Mouse (Mus musculus) midbrain, embryonic 14.5 days (tissue): ENCODE results near the gene Fam209. TPM values are rescaled to one million over a fixed set of nuclear protein-coding genes. Genes with fewer than 3 reads are reported as not detected.

Experiments
- ATAC-seq: fragments of 200-750 bp; cut with Nextera tagmentation; 2 replicates; pipeline ENCODE4 v1.8.0; 2017; ENCODE audit warnings: moderate number of reproducible peaks, moderate library complexity; ENCODE audit not compliant: low FRiP score, low TSS enrichment
- DNase-seq: peaks from one replicate; pipeline ENCODE4 v3.0.0-alpha.2; 2015
- H3K27ac ChIP-seq: fragments of 300-500 bp; sonication (generic); replicated peaks from 2 replicates; pipeline ENCODE4 v1.5.1; 2014; ENCODE audit warnings: mild to moderate bottlenecking, low read depth, low read length, moderate library complexity
- H3K27me3 ChIP-seq: fragments of 300-500 bp; sonication (generic); 2 replicates; pipeline ENCODE4 v1.6.1; 2014; ENCODE audit warnings: low read length, control low read depth, mixed read lengths; ENCODE audit not compliant: control insufficient read depth, insufficient read depth
- H3K36me3 ChIP-seq: fragments of 300-500 bp; sonication (generic); 2 replicates; pipeline ENCODE4 v1.6.1; 2014; ENCODE audit warnings: low read length, control low read depth; ENCODE audit not compliant: control insufficient read depth, insufficient read depth
- H3K4me1 ChIP-seq: fragments of 300-500 bp; sonication (generic); 2 replicates; pipeline ENCODE4 v1.6.1; 2014; ENCODE audit warnings: mild to moderate bottlenecking, antibody characterized with exemption, low read length, control low read depth; ENCODE audit not compliant: control insufficient read depth, insufficient read depth
- H3K4me2 ChIP-seq: fragments of 300-500 bp; sonication (generic); 2 replicates; pipeline ENCODE4 v1.6.1; 2014; ENCODE audit warnings: mild to moderate bottlenecking, low read length, moderate library complexity
- H3K4me3 ChIP-seq: fragments of 300-500 bp; sonication (generic); replicated peaks from 2 replicates; pipeline ENCODE4 v1.5.1; 2014; ENCODE audit warnings: low read depth, low read length
- H3K9ac ChIP-seq: fragments of 300-500 bp; sonication (generic); replicated peaks from 2 replicates; pipeline ENCODE4 v1.6.1; 2014; ENCODE audit warnings: mild to moderate bottlenecking, low read length, moderate library complexity
- H3K9me3 ChIP-seq: fragments of 300-500 bp; sonication (generic); 2 replicates; pipeline ENCODE4 v1.6.1; 2016; ENCODE audit warnings: low read length, control low read depth, mixed read lengths; ENCODE audit not compliant: control insufficient read depth
- WGBS: fragments of 180-500 bp; shearing (Covaris S2); extraction: QIAGEN DNeasy Blood & Tissue Kit; methylation state at CpG from one replicate; pipeline ENCODE4 v1.1.7; 2014; 5-methylcytosine and 5-hydroxymethylcytosine counted together
- polyA plus RNA-seq: library from polyadenylated mRNA; unstranded; fragments of >200 nt; fragmentation: Nextera tagmentation; extraction: Ambion mirVana; gene quantifications from 2 replicates; pipeline ENCODE4 v1.2.1, GENCODE M21; 2014

The Fam209 gene
- polyA plus RNA-seq, 1 experiment from 2014 or later, result 0.76 TPM

GRCm38 (mm10) chr2:172448329-172448728, 24.0 kb upstream of the Fam209 start:
- 95% methylated on average over 4 of the region's 4 CpGs for WGBS
- Histone ChIP-seq H3K27me3 (no peaks in the 10 kb centered on the region), H3K4me2 (no peak overlapping the region), H3K4me1 (no peaks in the 10 kb centered on the region), H3K9me3 (no peaks in the 10 kb centered on the region), H3K36me3 (peaks cover 86% of the 10 kb centered on the region), H3K27ac (no peak overlapping the region), H3K4me3 (no peak overlapping the region), H3K9ac (no peak overlapping the region)
- DNase-seq, result no peak
- no peak for ATAC-seq

- 92% methylated on average over 6 of the region's 6 CpGs for WGBS
Measured at GRCm38 (mm10) chr2:172450640-172451039, 21.7 kb upstream of the Fam209 start.

GRCm38 (mm10) chr2:172452031-172452430, 20.3 kb upstream of the Fam209 start:
- H3K4me2 ChIP-seq, result no peak overlapping the region
- 98% methylated on average over 4 of the region's 4 CpGs for WGBS
- H3K27me3 ChIP-seq, result no peaks in the 10 kb centered on the region
- peaks cover 87% of the 10 kb centered on the region for H3K36me3 ChIP-seq
- H3K4me3 ChIP-seq, result no peak overlapping the region
- H3K9ac ChIP-seq, result no peak overlapping the region
- ATAC-seq (no peak), DNase-seq (no peak)
- H3K9me3 ChIP-seq, result no peaks in the 10 kb centered on the region
- H3K27ac ChIP-seq, result no peak overlapping the region
- no peaks in the 10 kb centered on the region for H3K4me1 ChIP-seq

More at GRCm38 (mm10) chr2:172450640-172451039, 21.7 kb upstream of the Fam209 start:
- DNase-seq (no peak), ATAC-seq (no peak)
- Histone ChIP-seq H3K36me3 (peaks cover 94% of the 10 kb centered on the region), H3K4me2 (no peak overlapping the region), H3K27ac (no peak overlapping the region), H3K4me3 (no peak overlapping the region), H3K27me3 (no peaks in the 10 kb centered on the region), H3K9me3 (no peaks in the 10 kb centered on the region), H3K4me1 (no peaks in the 10 kb centered on the region), H3K9ac (no peak overlapping the region)

GRCm38 (mm10) chr2:172452458-172452857, 19.9 kb upstream of the Fam209 start:
- Histone ChIP-seq H3K9me3 (no peaks in the 10 kb centered on the region), H3K9ac (no peak overlapping the region), H3K4me3 (no peak overlapping the region), H3K27me3 (no peaks in the 10 kb centered on the region), H3K4me1 (no peaks in the 10 kb centered on the region), H3K36me3 (peaks cover 87% of the 10 kb centered on the region), H3K4me2 (no peak overlapping the region), H3K27ac (no peak overlapping the region)
- DNase-seq, result no peak
- no peak for ATAC-seq
- WGBS, result 95% methylated on average over 10 of the region's 10 CpGs

- Histone ChIP-seq H3K4me1 (no peaks in the 10 kb centered on the region), H3K9ac (no peak within 1 kb of the TSS), H3K27me3 (no peaks in the 10 kb centered on the region), H3K9me3 (no peaks in the 10 kb centered on the region), H3K27ac (no peak within 1 kb of the TSS), H3K4me3 (no peak within 1 kb of the TSS), H3K36me3 (peaks cover 47% of the 10 kb centered on the region), H3K4me2 (no peak within 1 kb of the TSS)
- 91% methylated on average over 11 of the region's 11 CpGs for WGBS
- ATAC-seq (no peak), DNase-seq (no peak)
Measured at GRCm38 (mm10) chr2:172458496-172458895, 13.8 kb upstream of the Fam209 start, which contains the start of gene Gcnt7. Gcnt7 (minus strand) TSS chr2:172458596.

- 80% methylated on average over 2 of the region's 2 CpGs for WGBS
- Histone ChIP-seq H3K36me3 (peaks cover 48% of the 10 kb centered on the region), H3K4me3 (no peak overlapping the region), H3K4me2 (no peak overlapping the region), H3K27me3 (no peaks in the 10 kb centered on the region), H3K9me3 (no peaks in the 10 kb centered on the region), H3K4me1 (no peaks in the 10 kb centered on the region), H3K9ac (no peak overlapping the region), H3K27ac (no peak overlapping the region)
- ATAC-seq (no peak), DNase-seq (no peak)
Measured at GRCm38 (mm10) chr2:172460647-172461046, 11.7 kb upstream of the Fam209 start.

GRCm38 (mm10) chr2:172462813-172463212, 9.5 kb upstream of the Fam209 start:
- WGBS, result 98% methylated on average over 4 of the region's 4 CpGs
- peaks cover 53% of the 10 kb centered on the region for H3K36me3 ChIP-seq
- DNase-seq, result no peak
- H3K9me3 ChIP-seq, result no peaks in the 10 kb centered on the region
- H3K4me3 ChIP-seq, result no peak overlapping the region
- H3K4me1 ChIP-seq, result no peaks in the 10 kb centered on the region
- H3K27ac ChIP-seq, result no peak overlapping the region
- H3K27me3 ChIP-seq, result no peaks in the 10 kb centered on the region
- H3K9ac ChIP-seq, result no peak overlapping the region
- ATAC-seq, result no peak
- H3K4me2 ChIP-seq, result no peak overlapping the region

GRCm38 (mm10) chr2:172466427-172467132, 5.7 kb upstream of the Fam209 start:
- peaks cover 72% of the 10 kb centered on the region for H3K36me3 ChIP-seq
- 75% methylated on average over 11 of the region's 11 CpGs for WGBS

GRCm38 (mm10) chr2:172467206-172467605, 5.1 kb upstream of the Fam209 start:
- no peak overlapping the region for H3K9ac ChIP-seq
- no peak for DNase-seq
- 99% methylated on average over 5 of the region's 5 CpGs for whole genome bisulfite sequencing
- H3K27me3 ChIP-seq, result no peaks in the 10 kb centered on the region
- no peak overlapping the region for H3K4me3 ChIP-seq
- no peak for ATAC-seq
- peaks cover 70% of the 10 kb centered on the region for H3K36me3 ChIP-seq
- H3K27ac ChIP-seq, result no peak overlapping the region
- H3K4me1 ChIP-seq, result no peaks in the 10 kb centered on the region
- no peak overlapping the region for H3K4me2 ChIP-seq
- H3K9me3 ChIP-seq, result no peaks in the 10 kb centered on the region

More at GRCm38 (mm10) chr2:172466427-172467132, 5.7 kb upstream of the Fam209 start:
- Histone ChIP-seq H3K4me2 (no peak overlapping the region), H3K4me1 (no peaks in the 10 kb centered on the region), H3K9ac (no peak overlapping the region), H3K9me3 (no peaks in the 10 kb centered on the region), H3K27ac (no peak overlapping the region), H3K27me3 (no peaks in the 10 kb centered on the region), H3K4me3 (no peak overlapping the region)
- DNase-seq (no peak), ATAC-seq (no peak)
